Mouse (Mus musculus) left cerebral cortex, postnatal 25 days (tissue): ENCODE data around the gene Acvr1. TPM values are rescaled to one million over a fixed set of nuclear protein-coding genes. Genes with fewer than 3 reads are reported as not detected.

Experiments
- DNase-seq, 2 experiments: peaks; one replicate each; pipeline ENCODE4 v3.0.0; 2022; ENCODE audit warnings: low spot score in 2 of 2, mixed read lengths in 1 of 2
- intact Hi-C: fragments of 180-260 bp; cut with DNase I; formaldehyde crosslinking; loops from one replicate; pipeline ENCODE4 v1.15.1; 2025
- total RNA-seq, 2 experiments: library from RNA; stranded (reverse); gene quantifications; 2 replicates each; pipeline ENCODE4 v1.2.3; 2021

The Acvr1 gene
- total RNA-seq, 2 experiments from 2014 or later, result 32.4 to 34.1 TPM

DNA sequence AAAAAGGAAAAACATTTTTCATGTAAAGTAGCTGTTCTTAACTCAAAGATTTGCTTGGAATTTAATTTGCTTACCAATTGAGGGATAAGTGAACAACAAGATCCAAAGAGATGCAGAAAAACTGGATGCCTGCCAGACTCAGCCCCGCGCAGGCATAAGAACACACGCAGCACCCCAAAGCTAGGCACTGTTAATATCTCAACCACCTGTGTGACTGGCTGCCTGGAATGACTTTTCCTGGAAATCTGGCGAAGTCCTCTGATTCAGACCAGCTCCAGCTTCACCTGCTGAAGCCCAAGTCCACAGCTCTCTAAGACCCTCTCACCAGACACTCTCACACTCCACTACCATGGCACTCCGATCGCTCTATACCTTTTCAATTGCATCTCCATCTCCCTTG, 42.6 kb downstream of the Acvr1 start:
- no peak for DNase-seq
- intact Hi-C loops, result no loop called here

DNA sequence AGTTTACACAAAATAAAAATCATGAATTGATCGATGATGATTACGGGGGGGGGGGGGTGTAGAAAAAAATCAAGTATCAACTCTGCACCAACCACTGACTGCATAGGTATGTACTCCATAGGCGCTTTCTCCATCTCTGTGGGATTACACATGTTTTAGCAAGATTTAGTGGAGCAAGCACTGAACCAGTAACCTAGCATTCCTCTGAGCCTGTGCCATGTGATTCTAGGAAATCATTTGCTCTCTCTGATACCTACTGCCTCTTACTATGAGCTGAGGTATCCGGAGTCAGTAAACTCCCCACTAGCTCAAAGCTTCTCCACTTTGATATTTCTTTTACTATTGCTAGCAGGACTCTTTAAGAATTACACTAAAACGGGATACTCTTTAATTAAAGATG, 43.1 kb downstream of the Acvr1 start:
- no peak for DNase-seq
- intact Hi-C loops, result no loop called here

DNA sequence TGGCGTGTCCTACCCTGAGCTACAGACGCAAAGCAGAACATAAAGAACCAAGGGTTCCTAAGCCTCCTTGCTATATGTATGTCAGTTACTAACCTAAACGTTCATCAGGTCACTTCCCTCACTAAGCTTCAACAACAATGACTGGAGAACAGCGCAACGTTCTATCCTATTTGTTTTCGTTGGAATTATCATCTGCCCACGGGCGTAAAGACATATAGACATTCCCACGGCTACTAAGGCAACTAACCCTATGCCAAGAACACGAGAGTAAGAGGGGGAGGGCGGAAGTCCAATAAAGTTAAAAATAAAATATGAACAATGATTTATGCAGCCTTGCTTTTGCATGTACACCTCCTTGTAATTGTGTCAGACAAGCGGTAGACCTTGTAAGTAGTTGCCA, 43.9 kb downstream of the Acvr1 start:
- no peak for DNase-seq
- intact Hi-C loops, result no loop called here

DNA sequence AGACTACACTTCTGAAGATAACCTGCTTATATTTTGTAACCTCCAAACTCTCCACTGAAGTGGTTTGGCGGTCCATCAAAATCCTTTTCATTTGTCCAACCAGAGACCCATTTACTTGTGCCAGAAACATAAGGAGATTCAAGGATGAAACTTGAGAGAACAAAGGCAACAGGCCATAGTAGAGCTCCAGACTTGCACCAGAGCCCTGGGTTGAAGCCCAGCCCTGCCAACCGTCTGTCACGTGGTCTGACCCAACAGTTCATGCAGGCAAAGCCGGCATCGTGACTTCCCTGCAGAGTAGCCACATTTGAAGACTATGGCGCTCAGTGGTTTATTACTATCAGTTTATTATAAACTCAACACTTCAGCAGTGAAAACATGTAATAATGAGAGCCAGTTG, 45.3 kb downstream of the Acvr1 start:
- DNase-seq, result no peak
- intact Hi-C loops, result no loop called here

DNA sequence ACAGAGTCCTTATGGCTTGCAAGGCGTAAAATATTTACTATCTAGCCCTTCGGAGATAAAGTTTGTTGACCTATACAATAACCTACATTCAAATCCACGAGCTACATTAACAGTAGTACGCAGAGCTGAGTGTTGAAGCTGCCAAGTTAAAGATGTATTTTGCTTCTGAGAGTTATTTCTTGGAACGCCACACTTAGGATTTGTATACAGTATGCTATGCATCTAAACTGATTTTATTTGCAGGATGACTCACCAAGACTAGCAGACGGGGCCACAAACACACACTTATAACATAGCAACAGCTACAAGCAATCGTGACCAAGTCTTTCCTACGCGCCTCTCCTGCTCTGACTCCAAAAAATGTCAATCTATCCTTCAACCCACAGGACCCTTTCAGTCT, 46.2 kb downstream of the Acvr1 start:
- intact Hi-C loops, result no loop called here
- DNase-seq, result peak in 1 of 2 experiments; percentile 44

DNA sequence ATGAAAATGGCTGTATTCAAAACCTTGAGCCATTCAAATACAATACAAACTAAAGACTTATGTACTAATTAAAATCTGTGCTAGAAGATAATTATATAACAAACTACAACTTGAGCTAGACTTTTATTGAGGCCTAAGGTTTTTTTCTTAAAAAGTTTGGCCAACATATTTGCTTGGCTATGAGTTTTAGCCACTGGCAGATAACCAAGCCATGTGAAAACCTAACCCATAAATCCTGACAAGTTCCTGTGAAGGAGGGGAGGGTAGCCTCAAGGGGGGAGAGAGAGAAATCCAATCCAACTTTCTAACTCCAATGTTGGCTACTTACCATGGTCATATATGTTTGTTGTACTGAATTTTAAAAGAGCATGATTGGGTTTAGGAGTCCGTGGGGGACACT, 48.4 kb downstream of the Acvr1 start:
- intact Hi-C loops, result no loop called here
- DNase-seq, result no peak

DNA sequence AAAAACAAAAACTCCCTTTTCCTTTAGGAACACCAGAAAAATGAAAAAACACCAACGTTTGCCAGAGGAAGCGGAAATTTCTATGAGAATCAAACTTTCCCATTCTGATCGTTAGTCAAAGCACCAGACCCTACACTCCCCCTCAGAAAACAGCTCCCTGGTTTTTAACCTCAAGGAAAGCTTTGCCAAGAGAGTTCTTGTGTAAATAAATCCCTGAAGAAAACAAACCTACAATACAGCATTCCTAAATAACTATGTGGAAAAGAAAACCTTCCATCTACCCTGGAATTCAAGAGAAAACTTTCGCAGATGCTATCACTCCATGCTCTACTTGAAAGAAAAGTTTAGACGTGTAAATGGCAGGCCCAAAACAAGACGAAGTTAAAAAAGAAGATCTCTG, 50.0 kb downstream of the Acvr1 start:
- DNase-seq, result no peak
- intact Hi-C loops, result no loop called here

DNA sequence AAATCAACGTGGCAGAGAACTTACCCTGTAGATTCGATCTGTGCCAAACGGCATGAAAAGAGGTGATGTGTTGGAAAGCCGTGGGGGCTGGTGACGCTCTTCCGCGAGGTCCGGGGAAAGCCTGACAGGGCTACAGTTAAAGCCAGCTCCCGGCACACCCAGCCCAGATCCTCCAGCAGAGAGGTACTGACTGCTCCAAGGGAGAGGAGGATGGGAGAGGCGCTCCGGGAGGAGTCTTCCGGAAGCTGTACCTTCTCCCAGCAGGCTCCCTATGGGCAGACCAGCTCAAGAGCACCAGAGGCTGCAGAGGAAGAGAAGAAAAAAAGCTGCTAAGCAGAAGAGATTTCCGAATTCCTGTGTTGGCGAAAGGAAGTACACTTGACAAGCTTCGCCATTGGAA, 51.0 kb downstream of the Acvr1 start:
- intact Hi-C loops, result no loop called here

DNA sequence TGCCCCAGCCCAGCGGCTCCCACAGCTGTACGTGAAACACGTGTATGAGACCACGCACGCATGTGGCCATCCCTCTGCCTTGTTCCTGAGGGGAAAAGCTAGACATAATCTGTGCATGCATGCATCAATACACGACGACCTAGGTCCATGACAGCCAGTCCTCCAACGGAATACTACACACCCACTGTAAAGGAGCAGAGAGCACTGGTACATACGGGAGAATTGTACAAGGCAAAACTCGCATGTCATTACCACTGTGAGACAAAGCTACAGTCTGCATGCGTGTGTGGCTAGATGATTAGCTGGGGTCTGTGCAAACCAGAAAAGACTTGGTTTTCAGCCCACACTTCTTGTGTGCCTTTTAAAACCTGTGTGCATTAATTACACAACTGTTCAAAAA, 52.5 kb downstream of the Acvr1 start:
- intact Hi-C loops, result no loop called here
- no peak for DNase-seq

More for the DNA sequence above, 51.0 kb downstream of the Acvr1 start:
- no peak for DNase-seq

DNA sequence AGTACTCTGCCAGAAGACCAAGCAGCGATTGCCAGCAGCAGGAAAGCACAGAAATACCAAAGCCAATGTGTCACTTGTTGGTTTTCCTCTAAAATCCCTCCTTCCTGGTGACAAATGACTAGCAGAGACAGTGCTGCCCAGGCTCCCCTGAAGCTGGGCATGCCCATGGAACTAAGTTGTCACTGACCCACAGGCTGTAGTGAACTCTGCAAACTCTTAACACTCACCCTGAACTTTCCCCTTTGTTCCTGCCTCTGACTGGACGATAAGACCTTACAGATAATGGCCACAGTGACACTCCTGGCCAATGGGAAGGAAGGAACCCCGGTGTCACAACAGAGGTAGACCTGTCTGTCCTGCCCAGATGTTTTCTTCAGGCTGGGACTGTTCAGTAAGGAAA, 53.7 kb downstream of the Acvr1 start:
- intact Hi-C loops, result no loop called here
- no peak for DNase-seq

DNA sequence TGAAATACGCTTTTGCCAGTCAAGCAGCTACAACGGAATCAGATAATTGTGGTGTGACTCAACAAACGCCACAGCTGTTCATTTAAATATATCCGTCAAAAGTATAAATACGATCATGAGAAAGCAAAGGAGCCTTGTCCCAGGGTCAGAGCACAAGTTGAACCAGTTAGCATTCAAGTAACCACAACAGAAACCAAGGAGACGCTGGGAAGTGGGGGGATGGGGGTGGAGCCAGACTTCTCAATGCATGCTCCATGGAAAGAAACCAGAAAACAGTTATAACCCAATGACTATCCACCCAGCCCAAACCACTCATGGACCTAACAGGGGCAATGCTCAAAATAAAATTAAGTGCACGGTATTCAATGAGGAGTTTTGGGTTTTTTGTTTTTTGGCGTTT, 56.8 kb downstream of the Acvr1 start:
- intact Hi-C loops, result no loop called here
- no peak for DNase-seq

DNA sequence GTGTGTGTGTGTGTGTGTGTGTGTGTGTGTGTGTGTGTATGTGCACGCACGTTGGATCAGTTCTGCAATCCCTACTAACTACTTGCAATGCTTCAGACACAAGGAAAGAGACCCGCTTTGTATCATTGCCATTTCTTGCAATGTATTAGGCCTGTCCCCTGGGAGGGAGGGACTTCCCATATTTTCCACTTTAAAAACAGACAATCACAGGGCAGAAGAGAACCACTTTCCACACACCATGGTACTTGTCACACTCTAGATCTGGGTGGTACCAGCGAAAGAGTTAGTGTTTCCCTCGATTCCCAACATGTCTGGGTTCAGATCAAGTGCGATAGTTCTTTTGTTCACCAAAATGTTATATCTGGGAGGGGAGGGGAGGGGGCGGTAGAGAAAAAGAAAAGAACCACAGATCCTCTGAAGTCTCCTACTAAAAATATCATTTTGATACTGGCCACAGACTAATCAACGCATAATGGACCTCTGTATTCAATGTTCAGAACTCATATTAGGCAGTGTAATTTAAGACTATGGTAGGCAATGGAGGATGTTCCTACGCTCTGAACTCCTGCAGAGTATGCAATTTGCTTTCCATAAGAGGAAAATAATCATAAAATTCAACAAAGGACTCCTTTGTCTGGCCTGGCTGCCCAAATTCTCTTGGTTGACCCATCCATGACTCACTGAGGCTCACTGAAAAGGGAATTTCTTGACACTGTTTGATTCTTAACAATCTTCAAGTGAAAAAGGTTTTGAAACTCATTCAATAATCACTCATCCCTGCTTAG, 61.5 kb downstream of the Acvr1 start:
- intact Hi-C loops, result no loop called here
- no peak for DNase-seq

DNA sequence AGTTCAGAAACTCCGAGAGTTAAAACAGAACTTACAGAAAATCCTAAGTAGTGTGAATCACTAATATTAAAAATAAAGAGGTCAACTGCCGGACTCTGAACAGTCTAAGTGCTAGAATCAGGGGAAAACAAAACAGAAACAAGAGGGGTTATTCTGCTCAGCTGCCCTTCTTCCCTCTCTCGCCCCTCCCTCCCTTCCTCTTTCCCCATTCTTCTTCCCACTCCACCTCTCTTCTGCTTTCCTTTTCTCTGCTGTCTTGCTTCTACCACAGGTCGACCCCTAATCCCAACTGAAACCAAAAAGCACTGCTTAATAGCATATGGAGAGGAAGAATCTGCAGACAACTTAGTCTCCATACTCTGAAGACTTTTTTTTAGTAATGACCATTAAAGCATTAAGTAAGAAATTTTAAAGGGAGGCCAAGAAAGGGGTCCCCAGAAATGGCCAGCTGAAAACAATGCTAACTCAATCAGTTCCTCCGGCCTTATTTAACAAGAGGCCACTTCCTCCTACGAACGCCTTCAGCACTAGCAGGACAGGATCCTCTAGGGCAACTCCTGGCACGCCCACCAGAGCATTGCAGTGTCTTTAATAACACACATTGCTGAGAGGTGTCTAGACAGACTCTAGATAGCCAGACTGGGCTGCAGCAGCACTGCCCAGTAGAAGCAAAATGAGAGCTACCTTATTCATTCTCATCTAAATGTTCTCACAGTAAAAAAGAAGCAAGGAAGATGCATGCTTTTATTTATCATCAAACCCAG, 70.1 kb downstream of the Acvr1 start:
- intact Hi-C loops, result no loop called here
- no peak for DNase-seq

DNA sequence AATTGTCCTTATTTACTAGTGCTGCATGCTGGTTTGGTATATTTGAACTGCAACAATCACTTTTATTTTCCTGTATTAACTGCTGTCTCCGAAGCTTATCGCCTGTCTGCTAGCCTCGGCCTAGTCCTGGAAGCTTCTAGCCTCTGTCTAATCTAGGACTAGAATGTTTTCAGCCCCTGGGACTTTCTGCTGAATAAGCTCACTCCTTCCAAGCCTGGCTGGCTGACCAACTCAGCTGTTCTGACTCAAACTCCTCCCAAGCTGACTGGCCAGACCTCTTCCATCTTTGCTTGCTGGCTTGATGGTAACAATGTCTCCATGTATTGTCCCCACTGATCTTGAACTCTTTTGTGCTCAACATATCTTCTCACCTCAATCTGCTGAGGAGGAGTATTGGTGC, 71.7 kb downstream of the Acvr1 start:
- intact Hi-C loops, result no loop called here
- no peak for DNase-seq

DNA sequence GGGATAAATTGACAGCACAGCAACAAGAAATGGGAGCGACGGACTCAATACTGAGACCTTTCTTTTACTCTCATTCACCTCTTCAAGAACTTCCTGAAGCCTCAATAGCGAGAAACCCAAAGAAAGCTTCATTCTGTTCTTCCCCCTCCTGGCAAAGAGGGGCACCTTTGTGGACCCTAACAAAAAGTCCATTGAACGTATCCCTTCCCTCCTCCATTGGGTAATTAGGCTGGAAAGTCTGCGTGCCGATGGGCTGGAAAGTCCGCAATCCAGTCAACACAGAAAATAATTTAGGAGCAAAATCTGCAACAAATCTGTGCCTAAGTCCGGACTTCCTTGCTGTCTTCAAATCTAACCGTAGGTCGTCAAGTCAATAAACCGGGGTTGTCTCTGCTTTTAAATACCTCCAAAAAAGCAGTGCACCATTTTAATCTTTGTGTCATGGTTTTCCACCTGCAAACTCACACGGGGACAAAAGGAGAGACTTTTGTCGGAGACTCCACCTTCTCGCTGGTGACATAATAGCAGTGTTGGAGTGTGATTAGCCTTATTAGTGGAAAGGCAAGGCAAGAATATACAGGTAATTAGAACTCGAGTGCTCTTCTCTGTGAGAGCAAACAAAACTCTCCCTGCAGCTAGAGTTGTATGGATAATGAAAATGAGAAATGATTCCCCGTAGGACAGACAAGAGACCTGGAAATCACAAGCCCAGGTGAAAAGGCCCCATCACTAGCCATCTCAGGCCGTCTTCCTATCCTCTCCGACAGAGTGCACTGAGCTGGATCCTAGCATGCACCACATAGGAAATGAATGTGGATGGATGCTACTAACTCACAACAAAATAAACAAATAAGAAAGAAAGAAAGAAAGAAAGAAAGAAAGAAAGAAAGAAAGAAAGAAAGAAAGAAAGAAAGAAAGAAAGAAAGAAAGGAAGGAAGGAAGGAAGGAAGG, 73.0 kb downstream of the Acvr1 start:
- DNase-seq, result no peak
- intact Hi-C loops, result no loop called here

DNA sequence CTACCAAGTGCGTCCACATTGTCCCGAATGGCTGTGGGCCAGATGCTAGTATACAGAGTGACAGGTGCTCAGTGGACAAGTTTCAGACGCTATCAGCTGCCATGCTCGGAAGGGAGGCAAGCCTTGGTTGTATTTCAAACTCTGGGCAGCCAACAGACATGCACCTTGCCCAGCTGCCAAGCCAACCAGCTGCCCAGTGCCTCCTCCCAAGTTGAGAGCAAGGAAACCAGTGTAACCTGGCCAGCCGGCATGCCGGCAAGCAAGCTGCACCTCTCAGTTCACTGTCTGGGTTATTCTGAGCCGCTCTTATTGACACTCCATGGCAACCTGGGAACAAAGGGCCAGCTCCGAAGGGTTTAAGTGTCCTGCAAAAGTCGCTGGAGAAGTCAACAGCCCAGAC, 77.7 kb downstream of the Acvr1 start:
- no peak for DNase-seq
- intact Hi-C loops, result no loop called here

DNA sequence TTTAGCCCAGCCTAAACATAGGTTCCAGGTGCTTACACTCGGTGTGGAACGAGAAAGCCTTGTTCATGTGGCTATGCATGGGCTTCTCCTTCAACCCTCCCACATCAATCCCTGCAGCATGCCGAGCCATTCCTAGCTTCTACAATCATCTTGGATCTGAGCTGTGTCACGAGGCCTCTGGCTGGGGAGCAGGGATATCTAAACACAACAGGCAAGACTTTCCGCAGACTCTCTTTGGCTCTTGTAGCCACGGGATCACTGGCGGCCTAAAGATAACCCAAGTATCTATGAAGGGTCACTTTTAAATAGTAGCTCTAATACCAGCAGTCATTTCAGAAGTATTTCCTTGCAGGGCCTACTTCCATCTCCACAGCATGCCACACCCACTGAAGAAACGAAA, 78.6 kb downstream of the Acvr1 start:
- DNase-seq, result no peak
- intact Hi-C loops, result no loop called here

DNA sequence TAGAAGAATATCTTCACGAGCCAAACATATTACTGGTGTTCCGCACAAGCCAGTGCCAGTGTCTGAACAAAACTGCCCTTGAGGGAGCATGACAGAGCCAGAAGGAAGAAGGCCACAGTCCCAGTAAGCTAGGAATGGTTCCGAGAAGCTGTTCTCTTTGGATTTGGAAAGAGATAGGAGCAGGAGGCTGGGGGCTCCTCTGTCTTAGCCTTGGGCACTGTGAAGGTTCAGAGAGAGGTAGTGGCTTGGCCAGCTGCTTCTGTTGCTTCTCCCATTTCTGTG, 79.7 kb downstream of the Acvr1 start:
- intact Hi-C loops, result no loop called here
- no peak for DNase-seq

DNA sequence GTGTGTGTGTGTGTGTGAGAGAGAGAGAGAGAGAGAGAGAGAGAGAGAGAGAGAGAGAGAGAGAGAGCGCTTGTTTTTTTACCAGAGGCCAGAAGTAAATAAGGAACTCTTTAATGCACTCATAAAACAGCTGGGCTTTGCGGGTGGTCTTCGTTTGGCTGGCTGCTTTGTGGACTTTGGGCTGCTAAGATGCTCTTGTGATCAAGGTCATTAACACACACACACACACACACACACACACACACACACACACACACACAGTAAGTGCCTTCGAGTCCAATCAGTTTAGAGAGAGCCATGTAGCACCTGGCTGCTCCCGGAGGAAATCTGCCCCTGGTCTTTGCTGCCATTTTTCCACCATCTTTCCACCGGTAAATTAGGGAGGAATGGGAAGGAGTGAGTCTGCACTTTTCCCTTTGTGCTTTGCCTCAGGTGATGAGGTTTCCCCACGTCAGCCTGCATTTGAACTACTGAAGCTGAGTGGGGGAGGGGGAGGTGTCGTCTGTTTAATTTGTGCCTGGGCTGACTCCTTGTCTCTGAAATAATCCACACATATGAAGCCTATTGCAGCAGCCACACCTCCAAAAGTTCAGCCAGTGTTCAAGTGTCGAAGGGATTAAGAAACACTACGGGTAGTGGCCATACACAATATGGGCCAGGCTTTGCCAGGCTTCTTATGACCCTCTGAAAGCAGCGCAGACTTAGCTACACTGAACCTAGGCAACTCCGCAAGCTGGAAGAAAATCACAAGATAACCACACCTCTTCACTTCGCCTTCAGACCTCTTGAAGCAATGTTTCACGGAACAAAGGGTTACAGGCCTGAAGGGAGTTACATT, 80.3 kb downstream of the Acvr1 start:
- no peak for DNase-seq
- intact Hi-C loops, result no loop called here

DNA sequence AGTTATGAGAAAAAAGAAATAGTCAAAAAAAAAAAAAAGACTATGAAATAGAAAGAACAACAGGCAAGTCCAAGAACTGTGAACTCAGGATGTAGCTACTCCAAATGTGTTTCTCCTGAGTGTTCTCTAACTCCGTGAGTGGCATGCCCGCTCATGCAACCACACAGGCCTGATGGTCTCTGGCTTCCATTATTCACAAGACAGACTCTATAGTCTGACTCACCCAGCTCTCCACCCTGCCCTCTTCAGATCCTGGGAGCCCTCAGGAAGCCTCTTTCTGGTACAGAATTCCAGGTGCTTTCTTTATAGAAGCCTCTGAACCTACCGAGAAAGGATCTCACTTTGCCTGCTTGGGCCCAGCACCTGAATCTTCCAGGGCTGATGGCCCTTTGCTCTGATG, 81.3 kb downstream of the Acvr1 start:
- no peak for DNase-seq
- intact Hi-C loops, result no loop called here
